Mouse (Mus musculus) intestine, embryonic 15.5 days (tissue): ENCODE results near the gene Agpat4. TPM values are rescaled to one million over a fixed set of nuclear protein-coding genes. Genes with fewer than 3 reads are reported as not detected.
A peak's percentile ranks its signal among the peaks of the same experiment; 100 is the strongest.
"Not testable (repeated sequence)": the region's sequence is repeated elsewhere in the genome, so short reads cannot be mapped to it uniquely, and the experiment has no call there.

Experiments
- ATAC-seq: fragments of 200-750 bp; cut with Nextera tagmentation; 2 replicates; pipeline ENCODE4 v1.8.0; 2017; ENCODE audit warnings: moderate TSS enrichment, moderate library complexity
- H3K27ac ChIP-seq: fragments of 300-500 bp; sonication (generic); 2 replicates; pipeline ENCODE4 v1.5.1; 2015; ENCODE audit warnings: mild to moderate bottlenecking, inconsistent platforms
- H3K27me3 ChIP-seq: fragments of 300-500 bp; sonication (generic); replicated peaks from 2 replicates; pipeline ENCODE4 v1.6.1; 2015; ENCODE audit warnings: inconsistent platforms
- H3K36me3 ChIP-seq: fragments of 300-500 bp; sonication (generic); 2 replicates; pipeline ENCODE4 v1.6.1; 2015; ENCODE audit warnings: inconsistent platforms
- H3K4me1 ChIP-seq: fragments of 300-500 bp; sonication (generic); replicated peaks from 2 replicates; pipeline ENCODE4 v1.6.1; 2015; ENCODE audit warnings: inconsistent platforms
- H3K4me2 ChIP-seq: fragments of 300-500 bp; sonication (generic); replicated peaks from 2 replicates; pipeline ENCODE4 v1.6.1; 2015; ENCODE audit warnings: mild to moderate bottlenecking, inconsistent platforms
- H3K4me3 ChIP-seq: fragments of 300-500 bp; sonication (generic); replicated peaks from 2 replicates; pipeline ENCODE4 v1.5.1; 2015; ENCODE audit warnings: inconsistent platforms
- H3K9ac ChIP-seq: fragments of 300-500 bp; sonication (generic); 2 replicates; pipeline ENCODE4 v1.6.1; 2015; ENCODE audit warnings: inconsistent platforms
- H3K9me3 ChIP-seq: fragments of 300-500 bp; sonication (generic); 2 replicates; pipeline ENCODE4 v1.6.1; 2016; ENCODE audit warnings: inconsistent platforms
- WGBS: fragments of 180-500 bp; shearing (Covaris S2); methylation state at CpG from one replicate; pipeline ENCODE4 v1.1.7; 2015; 5-methylcytosine and 5-hydroxymethylcytosine counted together
- polyA plus RNA-seq: library from polyadenylated mRNA; unstranded; fragments of >200 nt; fragmentation: Nextera tagmentation; extraction: Ambion mirVana; gene quantifications from 2 replicates; pipeline ENCODE4 v1.2.1, GENCODE M21; 2015

Agpat4 gene
- polyA plus RNA-seq, 1 experiment from 2014 or later = 19.6 TPM

GRCm38 (mm10) chr17:12224145-12224544 is 105.6 kb downstream of the Agpat4 start:
- Histone ChIP-seq H3K9me3 (no peaks in the 10 kb centered on the region), H3K9ac (no peak overlapping the region), H3K4me2 (no peak overlapping the region), H3K4me3 (no peak overlapping the region), H3K4me1 (no peaks in the 10 kb centered on the region), H3K27ac (no peak overlapping the region), H3K36me3 (peaks cover 17% of the 10 kb centered on the region; the same call in 1 of the 2 replicates), H3K27me3 (no peaks in the 10 kb centered on the region)
- ATAC-seq = no peak
- 87% methylated on average over 9 of the region's 9 CpGs for WGBS

- H3K9ac ChIP-seq, H3K4me1 ChIP-seq, H3K4me2 ChIP-seq, H3K4me3 ChIP-seq, ATAC-seq, H3K27ac ChIP-seq, H3K27me3 ChIP-seq, H3K9me3 ChIP-seq: not testable (repeated sequence)
- H3K36me3 ChIP-seq = peaks cover 17% of the 10 kb centered on the region; the same call in 1 of the 2 replicates
- 80% methylated on average over 7 of the region's 7 CpGs for WGBS
These were observed 106.0 kb downstream of the Agpat4 start for GRCm38 (mm10) chr17:12224551-12224950.

GRCm38 (mm10) chr17:12225227-12225626 is 106.7 kb downstream of the Agpat4 start:
- ATAC-seq = no peak
- H3K4me1 ChIP-seq = no peaks in the 10 kb centered on the region
- no peak overlapping the region for H3K4me3 ChIP-seq
- H3K27ac ChIP-seq = no peak overlapping the region
- H3K36me3 ChIP-seq = peaks cover 16% of the 10 kb centered on the region
- H3K9me3 ChIP-seq = no peaks in the 10 kb centered on the region
- 54% methylated on average over 1 of the region's 1 CpGs for WGBS
- H3K9ac ChIP-seq = no peak overlapping the region
- H3K4me2 ChIP-seq = no peak overlapping the region
- no peaks in the 10 kb centered on the region for H3K27me3 ChIP-seq

- H3K36me3 ChIP-seq = peaks cover 17% of the 10 kb centered on the region
- ATAC-seq = no peak
These were observed 108.0 kb downstream of the Agpat4 start for GRCm38 (mm10) chr17:12226551-12226950.

GRCm38 (mm10) chr17:12228001-12228400 is 109.5 kb downstream of the Agpat4 start:
- no peak overlapping the region for H3K4me3 ChIP-seq
- no peak overlapping the region for H3K9ac ChIP-seq
- no peaks in the 10 kb centered on the region for H3K9me3 ChIP-seq
- H3K36me3 ChIP-seq = peaks cover 23% of the 10 kb centered on the region
- no peaks in the 10 kb centered on the region for H3K27me3 ChIP-seq
- no peak overlapping the region for H3K27ac ChIP-seq
- no peak for ATAC-seq
- H3K4me1 ChIP-seq = no peaks in the 10 kb centered on the region
- H3K4me2 ChIP-seq = no peak overlapping the region
- 86% methylated on average over 10 of the region's 10 CpGs for WGBS

More at GRCm38 (mm10) chr17:12226551-12226950, 108.0 kb downstream of the Agpat4 start:
- no peaks in the 10 kb centered on the region for H3K9me3 ChIP-seq
- H3K4me3 ChIP-seq = no peak overlapping the region
- H3K27ac ChIP-seq = no peak overlapping the region
- no peak overlapping the region for H3K4me2 ChIP-seq
- no peaks in the 10 kb centered on the region for H3K4me1 ChIP-seq
- H3K9ac ChIP-seq = no peak overlapping the region
- H3K27me3 ChIP-seq = no peaks in the 10 kb centered on the region
- 70% methylated on average over 12 of the region's 12 CpGs for WGBS

- H3K4me3 ChIP-seq = no peak overlapping the region
- WGBS = 92% methylated on average over 7 of the region's 7 CpGs
These were observed 110.0 kb downstream of the Agpat4 start for GRCm38 (mm10) chr17:12228471-12228870.

GRCm38 (mm10) chr17:12229756-12230155 is 111.3 kb downstream of the Agpat4 start:
- ATAC-seq = no peak
- H3K9me3 ChIP-seq = no peaks in the 10 kb centered on the region
- no peak overlapping the region for H3K9ac ChIP-seq
- H3K4me1 ChIP-seq = no peaks in the 10 kb centered on the region
- WGBS = 92% methylated on average over 9 of the region's 9 CpGs
- H3K36me3 ChIP-seq = peaks cover 27% of the 10 kb centered on the region
- H3K27ac ChIP-seq = no peak overlapping the region
- no peak overlapping the region for H3K4me3 ChIP-seq
- no peak overlapping the region for H3K4me2 ChIP-seq
- no peaks in the 10 kb centered on the region for H3K27me3 ChIP-seq

More at GRCm38 (mm10) chr17:12228471-12228870, 110.0 kb downstream of the Agpat4 start:
- no peaks in the 10 kb centered on the region for H3K27me3 ChIP-seq
- H3K9ac ChIP-seq = no peak overlapping the region
- no peak for ATAC-seq
- peaks cover 23% of the 10 kb centered on the region for H3K36me3 ChIP-seq
- H3K4me1 ChIP-seq = no peaks in the 10 kb centered on the region
- no peak overlapping the region for H3K27ac ChIP-seq
- no peak overlapping the region for H3K4me2 ChIP-seq
- no peaks in the 10 kb centered on the region for H3K9me3 ChIP-seq

- no peak overlapping the region for H3K4me3 ChIP-seq
- peaks cover 27% of the 10 kb centered on the region for H3K36me3 ChIP-seq
- no peak overlapping the region for H3K27ac ChIP-seq
- no peaks in the 10 kb centered on the region for H3K9me3 ChIP-seq
- H3K27me3 ChIP-seq = no peaks in the 10 kb centered on the region
- no peaks in the 10 kb centered on the region for H3K4me1 ChIP-seq
- no peak for ATAC-seq
- H3K4me2 ChIP-seq = no peak overlapping the region
- 87% methylated on average over 6 of the region's 6 CpGs for WGBS
- H3K9ac ChIP-seq = no peak overlapping the region
These were observed 111.7 kb downstream of the Agpat4 start for GRCm38 (mm10) chr17:12230167-12230566.

GRCm38 (mm10) chr17:12231087-12231486 is 112.6 kb downstream of the Agpat4 start:
- Histone ChIP-seq H3K4me2 (no peak overlapping the region), H3K27me3 (no peaks in the 10 kb centered on the region), H3K9me3 (no peaks in the 10 kb centered on the region), H3K36me3 (peaks cover 27% of the 10 kb centered on the region), H3K9ac (no peak overlapping the region), H3K4me1 (no peaks in the 10 kb centered on the region), H3K27ac (no peak overlapping the region), H3K4me3 (no peak overlapping the region)
- peak; percentile 61 for ATAC-seq
- WGBS = 64% methylated on average over 7 of the region's 7 CpGs

- H3K9me3 ChIP-seq = no peaks in the 10 kb centered on the region
- no peaks in the 10 kb centered on the region for H3K4me1 ChIP-seq
- peaks cover 16% of the 10 kb centered on the region; the same call in 1 of the 2 replicates for H3K36me3 ChIP-seq
- H3K4me2 ChIP-seq = no peak overlapping the region
- H3K9ac ChIP-seq = no peak overlapping the region
- no peak overlapping the region for H3K27ac ChIP-seq
- 94% methylated on average over 6 of the region's 6 CpGs for WGBS
- no peak for ATAC-seq
- no peak overlapping the region for H3K4me3 ChIP-seq
- no peaks in the 10 kb centered on the region for H3K27me3 ChIP-seq
These were observed 114.2 kb downstream of the Agpat4 start for GRCm38 (mm10) chr17:12232724-12233123.

- no peak for ATAC-seq
- Histone ChIP-seq H3K27ac (no peak overlapping the region), H3K4me1 (no peaks in the 10 kb centered on the region), H3K9me3 (no peaks in the 10 kb centered on the region), H3K27me3 (no peaks in the 10 kb centered on the region), H3K9ac (no peak overlapping the region), H3K4me3 (no peak overlapping the region), H3K4me2 (no peak overlapping the region), H3K36me3 (peaks cover 9% of the 10 kb centered on the region; the same call in 1 of the 2 replicates)
- WGBS = 87% methylated on average over 3 of the region's 3 CpGs
These were observed 122.2 kb downstream of the Agpat4 start for GRCm38 (mm10) chr17:12240701-12241100.

GRCm38 (mm10) chr17:12249783-12250504 is 131.4 kb downstream of the Agpat4 start:
- Histone ChIP-seq H3K36me3 (peaks cover 36% of the 10 kb centered on the region), H3K27me3 (no peaks in the 10 kb centered on the region), H3K4me2 (no peak overlapping the region), H3K27ac (no peak overlapping the region), H3K4me3 (no peak overlapping the region), H3K9me3 (no peaks in the 10 kb centered on the region), H3K9ac (no peak overlapping the region), H3K4me1 (no peaks in the 10 kb centered on the region)
- no peak for ATAC-seq
- 96% methylated on average over 19 of the region's 19 CpGs for WGBS

GRCm38 (mm10) chr17:12250581-12250980 is 132.1 kb downstream of the Agpat4 start:
- peaks cover 40% of the 10 kb centered on the region for H3K36me3 ChIP-seq
- no peak for ATAC-seq

More at GRCm38 (mm10) chr17:12250581-12250980, 132.1 kb downstream of the Agpat4 start:
- Histone ChIP-seq H3K27ac (no peak overlapping the region), H3K9me3 (no peaks in the 10 kb centered on the region), H3K4me1 (no peaks in the 10 kb centered on the region), H3K4me2 (no peak overlapping the region), H3K4me3 (no peak overlapping the region), H3K27me3 (no peaks in the 10 kb centered on the region), H3K9ac (no peak overlapping the region)
- 96% methylated on average over 9 of the region's 9 CpGs for WGBS
